Mouse (Mus musculus) kidney, postnatal 25 days (tissue): ENCODE results near the gene Dus3l.
A peak's percentile ranks its signal among the peaks of the same experiment; 100 is the strongest.

Source experiments
- DNase-seq, 2 experiments: peaks; one replicate each; pipeline ENCODE4 v3.0.0; 2021; ENCODE audit warnings: mixed read lengths in 2 of 2

Dus3l gene

DNA sequence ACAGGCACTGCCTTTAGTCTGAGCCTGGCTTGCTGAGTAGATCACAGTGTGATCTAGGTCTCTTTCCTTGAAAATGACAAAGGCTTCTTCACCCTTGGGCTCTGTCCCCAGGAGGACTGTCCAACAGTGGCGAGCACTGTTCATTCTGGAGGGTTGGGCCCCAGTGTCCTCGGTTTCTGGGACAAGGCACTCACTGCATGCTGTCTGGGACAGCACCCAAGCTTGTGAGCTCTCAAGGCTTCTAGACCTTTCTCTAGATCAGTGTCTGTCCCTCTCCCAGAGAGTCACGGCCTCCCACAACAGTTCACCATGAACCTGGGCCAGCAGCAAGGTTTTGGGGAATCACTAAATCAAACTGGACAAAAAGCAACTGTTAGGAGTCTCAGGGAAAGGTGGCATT lies 28.0 kb downstream of the Dus3l start:
- no peak for DNase-seq

DNA sequence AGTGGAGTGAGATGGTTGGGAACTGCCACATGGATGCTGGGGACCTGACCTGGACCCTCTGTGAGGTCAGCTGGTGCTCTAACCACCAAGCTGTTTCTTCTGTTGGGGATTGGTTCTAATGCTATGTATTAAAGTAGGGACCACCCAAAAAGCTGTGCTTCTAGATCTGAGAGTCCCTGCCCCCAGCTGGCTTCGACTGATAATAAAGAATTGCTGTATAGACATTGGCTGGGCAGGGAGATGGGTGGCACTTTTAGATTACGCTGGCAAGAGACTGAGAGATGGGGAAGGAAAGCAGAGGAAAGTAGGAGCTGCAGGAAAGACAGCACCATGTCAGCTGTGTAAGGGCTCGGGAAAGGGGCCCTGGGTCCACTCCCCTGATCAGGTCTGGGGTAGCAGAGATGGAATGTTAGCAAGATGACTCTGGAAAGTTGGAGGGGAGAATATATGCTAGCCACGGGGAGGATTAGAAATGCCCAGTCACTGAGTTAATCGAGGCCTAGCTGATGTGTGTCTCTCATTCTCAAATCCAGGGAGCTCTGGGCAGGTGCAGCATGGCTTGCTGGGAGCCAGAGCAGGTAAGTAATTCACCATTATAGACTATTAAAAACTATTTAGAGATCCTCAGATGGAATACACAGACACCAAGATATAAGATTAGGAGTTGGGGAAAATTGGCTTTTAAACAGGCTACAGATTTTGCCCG lies 29.2 kb downstream of the Dus3l start:
- no peak for DNase-seq

DNA sequence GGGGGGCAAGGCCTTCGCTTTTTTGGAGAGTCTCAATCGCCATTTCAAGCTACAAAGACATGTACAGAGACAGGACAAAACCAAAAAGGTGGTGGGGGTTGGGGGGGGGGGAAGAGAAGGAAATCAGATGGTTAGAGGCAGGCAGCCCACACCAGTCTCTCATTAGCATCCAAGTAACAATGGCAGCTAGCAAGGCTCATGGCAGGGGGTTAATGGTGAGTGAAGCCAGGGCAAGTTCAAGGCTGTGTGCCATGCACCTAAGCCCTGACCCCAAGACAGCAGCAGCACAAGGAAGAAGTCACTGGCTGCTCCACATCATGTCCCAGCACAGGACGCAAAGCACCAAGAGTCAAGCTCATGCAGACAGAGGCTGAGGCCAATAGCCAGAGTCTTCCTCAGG lies 34.7 kb downstream of the Dus3l start:
- no peak for DNase-seq

DNA sequence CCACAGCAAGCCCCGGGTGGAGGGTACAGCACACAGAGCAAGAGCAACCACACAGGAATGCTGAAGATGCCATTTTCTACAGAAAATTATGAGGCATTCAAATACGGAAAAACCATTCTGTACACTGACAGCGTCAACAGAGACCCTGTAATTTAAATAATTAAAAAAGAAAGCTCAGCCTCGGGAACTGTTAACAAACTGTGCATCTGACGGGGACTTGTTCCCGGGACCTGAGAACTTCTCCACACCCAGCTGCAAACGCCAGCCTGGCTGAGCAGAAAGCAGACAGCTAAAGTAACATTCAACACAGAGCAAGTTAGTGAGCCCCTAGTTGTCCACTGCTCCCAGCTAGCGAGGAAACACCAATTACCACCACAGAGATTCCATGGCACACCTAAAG lies 37.5 kb downstream of the Dus3l start:
- no peak for DNase-seq

DNA sequence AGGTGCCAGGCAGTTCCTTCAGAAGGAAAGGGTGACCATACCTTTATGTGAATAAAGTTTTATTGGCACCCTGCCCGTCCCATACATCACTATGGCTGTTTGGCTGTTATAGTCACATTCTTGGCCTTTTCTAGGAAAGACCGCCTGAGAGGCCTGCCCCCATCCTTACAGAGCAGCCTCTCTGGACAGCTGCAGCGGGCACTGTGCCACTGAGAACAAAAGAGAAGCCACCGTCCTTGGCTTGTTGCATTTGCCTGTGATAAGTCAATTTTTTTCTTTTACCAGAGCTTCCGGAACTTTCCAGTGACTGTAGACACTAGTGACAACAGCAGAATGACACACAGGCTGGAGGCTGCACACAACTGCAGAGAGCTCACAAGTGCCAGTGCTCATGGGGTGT lies 40.4 kb downstream of the Dus3l start:
- no peak for DNase-seq

DNA sequence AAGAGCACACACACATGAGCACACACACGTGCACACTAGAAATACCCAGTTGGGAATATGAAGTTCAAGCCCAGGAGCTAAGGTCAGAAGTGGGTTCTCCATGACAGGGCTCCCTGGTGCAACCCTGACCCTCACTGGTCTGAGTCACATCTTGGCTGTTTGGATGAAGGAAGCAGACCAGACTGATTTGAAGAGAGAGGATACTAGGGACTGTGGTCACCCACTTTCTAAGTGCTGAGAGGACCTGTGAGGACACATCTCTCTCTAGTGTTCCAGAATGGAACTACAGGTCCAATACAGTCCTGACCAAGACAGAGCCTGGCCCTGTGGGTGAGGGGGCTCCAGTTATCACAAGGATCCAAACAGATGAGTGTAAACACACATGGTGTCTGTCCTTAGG lies 41.2 kb downstream of the Dus3l start:
- no peak for DNase-seq

DNA sequence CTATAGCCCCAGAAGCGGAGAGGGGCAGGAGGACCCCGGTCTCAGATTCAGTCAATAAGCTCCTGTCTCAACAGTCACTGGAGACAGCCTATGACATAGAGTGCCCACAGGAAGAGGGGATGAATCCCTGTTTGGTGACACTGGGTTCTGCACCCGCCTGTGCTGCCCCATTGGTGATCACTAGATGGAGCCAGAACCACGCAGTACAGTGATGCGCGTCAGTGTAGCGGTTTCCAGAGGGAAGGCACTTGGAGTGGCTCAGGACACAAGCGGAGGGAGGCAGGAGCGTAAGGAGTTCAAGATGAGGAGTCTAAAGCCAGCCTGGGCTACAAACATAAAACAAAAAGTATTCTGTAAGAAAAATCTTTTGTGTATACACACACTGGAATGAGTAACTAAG lies 44.0 kb downstream of the Dus3l start:
- DNase-seq, result peak; percentile 77 to 80

DNA sequence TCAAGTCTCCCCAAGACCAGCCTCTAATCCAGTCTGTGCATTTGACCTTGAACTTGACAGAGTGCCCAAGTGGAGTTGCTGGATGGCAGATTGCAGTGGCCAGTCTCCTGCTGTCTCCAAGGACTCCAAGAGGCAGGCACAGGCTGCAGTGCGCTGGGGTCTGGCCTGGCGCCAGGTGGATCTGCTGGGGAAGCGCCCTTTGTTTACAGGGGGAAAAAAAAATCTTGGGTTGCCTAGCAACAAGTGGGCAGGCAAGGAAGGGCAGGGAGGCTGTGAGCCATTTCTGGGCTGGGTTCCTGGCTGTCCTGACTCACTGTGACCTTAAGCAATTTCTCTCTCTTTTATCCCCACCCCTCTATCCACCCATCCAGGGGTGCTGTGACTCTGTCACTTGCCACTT lies 45.7 kb downstream of the Dus3l start:
- DNase-seq, result peak; percentile 88 to 93

DNA sequence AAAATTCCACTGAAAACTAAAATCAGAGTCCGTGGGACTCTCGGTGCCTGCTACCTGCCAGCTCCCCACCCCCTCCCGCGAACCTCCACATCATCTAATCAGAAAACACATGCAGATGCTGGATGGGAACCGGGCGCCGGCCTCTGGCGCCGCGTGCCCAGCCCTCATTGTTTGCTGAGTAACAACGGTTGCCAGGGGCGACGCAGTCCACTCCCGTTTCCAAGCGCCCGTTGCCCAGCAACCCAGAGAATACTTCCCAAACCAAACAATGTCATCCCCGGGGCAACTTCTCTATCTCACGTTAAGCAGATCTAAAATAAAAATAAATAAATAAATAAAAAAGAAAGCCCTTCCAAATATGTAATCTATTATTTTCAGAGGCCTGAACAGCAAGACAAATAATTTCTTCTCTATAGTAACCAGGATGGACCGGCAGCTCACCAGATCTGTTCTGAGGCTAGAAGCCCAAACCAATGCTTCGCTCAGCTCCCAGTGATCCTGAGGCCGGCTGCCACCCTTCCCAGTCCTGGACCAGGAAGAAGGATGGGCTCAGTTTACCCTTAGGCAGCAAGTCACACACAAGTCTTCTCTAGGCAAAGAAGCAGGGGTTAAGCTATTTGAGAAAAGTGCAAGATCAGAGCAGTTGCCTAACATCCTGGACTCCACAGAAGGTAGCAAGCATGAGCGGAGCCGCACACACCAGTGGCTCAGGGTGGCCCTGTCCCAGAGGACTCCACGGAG lies 49.9 kb downstream of the Dus3l start:
- peak; percentile 66 to 80 for DNase-seq

DNA sequence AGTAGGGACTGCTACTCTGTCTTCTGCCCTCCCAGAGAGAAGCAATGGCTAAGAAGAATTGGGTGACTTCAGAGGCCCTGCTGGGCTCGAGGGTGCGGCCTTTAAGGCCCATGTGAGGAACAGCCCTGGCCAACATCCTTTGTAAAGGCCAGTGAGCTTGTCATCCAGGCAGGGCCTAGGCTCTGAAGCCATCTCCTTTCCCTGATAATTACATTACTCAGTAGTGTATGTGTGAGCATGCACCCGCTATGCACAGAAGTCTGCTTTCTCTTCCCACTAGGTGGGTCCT lies 50.4 kb downstream of the Dus3l start:
- no peak for DNase-seq

DNA sequence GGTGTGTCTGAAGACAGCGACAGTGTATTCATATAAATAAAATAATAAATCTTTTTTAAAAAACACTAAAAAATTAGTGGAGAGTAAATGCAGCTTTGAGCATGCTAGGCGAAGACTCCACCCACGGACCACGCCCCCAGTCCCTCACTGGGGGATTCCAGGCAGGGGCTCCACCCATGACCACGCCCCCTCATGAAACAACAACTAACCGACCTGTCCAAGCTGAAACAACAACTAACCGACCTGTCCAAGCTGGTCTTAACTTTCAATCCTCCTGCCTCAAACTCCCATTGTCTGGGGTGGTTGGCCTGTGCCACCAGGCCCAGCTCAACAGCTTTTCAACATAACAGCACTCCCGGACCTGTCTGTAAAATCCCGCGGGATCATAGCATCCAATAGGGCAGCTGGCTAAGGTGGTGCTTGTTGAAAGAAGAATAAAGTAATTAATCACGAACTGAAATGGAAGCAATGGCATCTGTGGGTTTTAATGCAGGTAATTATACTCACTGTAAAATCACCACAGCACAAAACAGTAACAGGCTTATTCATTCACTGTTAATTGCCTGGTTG lies 53.6 kb downstream of the Dus3l start:
- DNase-seq, result peak; percentile 27 to 61

DNA sequence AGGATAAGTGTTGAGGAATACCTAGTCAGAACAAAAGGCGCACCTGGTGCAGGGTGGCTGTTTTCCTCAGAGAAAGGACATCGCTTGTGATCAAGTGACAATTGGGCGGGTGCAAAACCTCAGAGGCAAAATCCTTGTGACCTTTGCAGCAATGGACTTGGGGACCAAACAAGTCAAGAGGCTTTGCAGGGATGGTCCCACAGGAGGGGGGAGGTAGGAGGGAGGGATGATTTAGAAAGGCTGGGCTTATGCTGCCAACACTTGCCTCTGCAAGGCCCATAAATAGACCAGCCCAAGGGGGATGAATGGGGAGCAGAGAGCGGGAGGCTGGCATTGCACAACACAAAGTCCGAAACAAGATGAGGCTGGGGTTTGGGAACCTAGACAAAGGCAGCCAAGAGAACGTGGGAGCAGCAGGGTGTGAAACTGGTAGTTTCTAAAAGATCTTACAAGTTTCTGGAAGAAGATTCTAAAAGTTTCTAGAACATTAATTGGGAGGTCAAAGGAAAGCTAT lies 54.5 kb downstream of the Dus3l start:
- DNase-seq, result no peak
